Mouse (Mus musculus) activated CD4-positive, CD25-positive, alpha-beta regulatory T cell (primary cell): Measurements from ENCODE around the gene Baiap3. TPM values are rescaled to one million over a fixed set of nuclear protein-coding genes. Genes with fewer than 3 reads are reported as not detected.

Experiments used
- polyA plus RNA-seq, 2 experiments: library from polyadenylated mRNA; unstranded; fragments of 100-300 nt; shearing (Covaris generic); gene quantifications; one replicate each; pipeline ENCODE4 v1.2.1; 2017

Baiap3 gene
- polyA plus RNA-seq = 10 to 100 TPM; 19.7 to 99.3 TPM

GRCm38 (mm10) chr17:25256140-25256754 lies at the start of gene Baiap3:
Gene Baiap3, minus strand, starts transcription at chr17:25256364.

GRCm38 (mm10) chr17:25298094-25298493 lies 41.9 kb upstream of the Baiap3 start, which contains the start of gene Prss34:
Gene Prss34, plus strand, starts transcription at chr17:25298394.

DNA sequence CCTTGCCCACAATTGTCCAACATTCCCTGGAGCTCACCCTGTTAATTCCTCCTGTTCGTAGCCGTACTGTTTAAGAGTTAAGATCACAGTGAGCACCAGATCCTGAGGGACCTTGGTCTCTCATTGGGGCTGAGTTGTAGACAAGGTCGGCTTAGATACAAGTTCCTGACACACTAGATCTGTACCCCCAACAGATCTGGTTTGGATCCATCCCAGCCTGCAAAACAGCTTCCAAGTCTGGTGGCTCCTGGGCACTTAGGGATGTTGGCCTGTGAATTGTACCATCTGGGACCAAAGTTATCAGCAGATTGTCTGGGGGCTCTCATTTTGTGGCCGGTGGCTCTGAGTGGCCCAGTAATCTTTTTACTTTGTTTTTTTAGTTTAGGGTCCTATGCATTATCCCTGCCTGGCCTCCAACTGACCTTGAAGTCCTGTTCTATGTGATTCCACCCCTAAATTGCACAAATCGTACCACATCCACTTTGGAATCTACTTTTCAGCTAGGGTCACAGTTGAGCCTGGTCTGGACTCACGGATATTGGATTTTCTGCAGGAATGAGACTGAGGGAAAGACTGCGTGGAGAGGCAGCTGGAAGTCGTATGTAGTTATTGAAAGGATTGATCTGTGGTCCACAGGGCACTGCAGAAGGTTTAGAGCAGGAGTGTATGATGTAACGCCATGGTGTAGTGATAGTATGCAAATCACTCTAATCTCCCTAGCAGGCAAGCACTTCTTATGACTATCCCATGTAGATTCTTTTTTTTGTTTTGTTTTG lies 18.6 kb upstream of the Baiap3 start, which contains the start of gene Ube2i:
Gene Ube2i (minus strand): TSS at position 52 of the 776 bp plus-strand sequence.

DNA sequence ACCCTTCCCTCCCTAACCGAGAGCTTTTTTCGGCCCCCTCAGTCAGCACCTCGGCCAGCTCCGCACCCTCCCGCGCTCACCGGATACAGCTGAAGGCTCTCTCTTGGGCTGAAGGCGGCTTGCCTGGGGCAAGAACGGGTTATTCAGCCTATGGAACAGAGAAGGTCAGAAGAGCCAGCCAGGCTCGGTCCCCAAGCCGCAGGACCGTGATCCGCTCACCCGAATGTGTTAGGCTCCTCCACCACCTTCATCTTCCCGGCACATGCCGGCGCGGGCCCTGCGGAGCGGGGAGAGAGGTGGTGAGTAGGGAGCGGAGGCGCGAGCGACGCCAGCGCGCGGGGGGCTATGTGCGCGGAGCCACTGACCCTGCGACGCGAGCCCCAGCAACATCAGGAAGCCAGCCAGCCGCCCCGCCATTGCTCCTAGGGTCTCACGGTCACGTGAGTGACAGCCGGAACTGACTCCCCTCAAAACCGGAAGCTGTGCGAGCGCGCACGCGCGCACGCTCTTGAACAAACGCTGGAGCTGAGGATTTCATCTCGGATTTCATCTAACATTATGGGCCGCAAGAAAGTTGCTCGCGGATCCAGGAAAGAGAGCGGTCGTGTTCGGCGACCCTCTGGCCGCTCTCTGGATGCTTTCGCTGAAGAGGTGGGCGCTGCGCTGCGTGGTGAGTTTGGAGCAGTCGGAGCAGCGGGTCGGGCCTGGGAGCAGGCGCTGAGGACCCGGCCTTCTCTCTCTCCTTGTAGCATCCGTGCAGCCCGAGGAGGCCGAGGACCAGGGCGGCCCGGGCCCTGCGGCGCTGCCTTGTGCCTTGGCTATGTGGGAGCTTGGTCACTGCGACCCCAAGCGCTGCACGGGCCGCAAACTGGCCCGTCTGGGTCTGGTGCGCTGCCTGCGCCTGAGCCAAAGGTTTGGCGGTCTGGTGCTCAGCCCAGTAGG lies 16.2 kb downstream of the Baiap3 start, which contains the start of the genes Gnptg and Tsr3:
Gene Gnptg (minus strand): TSS at position 430 of the 942 bp plus-strand sequence.
Gene Tsr3 (plus strand): TSS at position 476 of the 942 bp plus-strand sequence.

Other genes with a start within 250 kb of the Baiap3 start
- 10 to 100 TPM in 1 of 2 experiments, 1 to 10 TPM in 1; 7.4 to 11.0 TPM for gene Cramp1l, start 240.6 kb downstream of the Baiap3 start, polyA plus RNA-seq
- gene Ift140, start 240.3 kb downstream of the Baiap3 start, polyA plus RNA-seq = 10 to 100 TPM; 13.6 to 14.1 TPM
- 1 to 10 TPM in 1 of 2 experiments, under 1 TPM in 1; 0.91 to 1.0 TPM for gene Tmem204, start 172.8 kb downstream of the Baiap3 start, polyA plus RNA-seq
- gene Telo2, start 140.4 kb downstream of the Baiap3 start, polyA plus RNA-seq = 10 to 100 TPM; 18.6 to 21.5 TPM
- gene Ptx4, start 135.6 kb downstream of the Baiap3 start, polyA plus RNA-seq = under 1 TPM in 1 of 2 experiments, not detected in 1; 0.33 TPM
- gene Clcn7, start 123.0 kb downstream of the Baiap3 start, polyA plus RNA-seq = 10 to 100 TPM; 26.5 to 27.8 TPM
- gene Ccdc154, start 93.9 kb downstream of the Baiap3 start, polyA plus RNA-seq = under 1 TPM in 1 of 2 experiments, not detected in 1; 0.14 TPM
- not detected for gene Gm38655, start 80.9 kb downstream of the Baiap3 start, polyA plus RNA-seq
- 10 to 100 TPM; 21.9 to 25.9 TPM for gene BC003965, start 71.8 kb downstream of the Baiap3 start, polyA plus RNA-seq
- gene Unkl, start 68.0 kb downstream of the Baiap3 start, polyA plus RNA-seq = 10 to 100 TPM; 15.9 to 31.9 TPM
- 100 to 1,000 TPM in 1 of 2 experiments, 10 to 100 TPM in 1; 78.6 to 103 TPM for gene Gnptg, start 16.2 kb downstream of the Baiap3 start, polyA plus RNA-seq
- 10 to 100 TPM; 65.0 to 68.1 TPM for gene Tsr3, start 16.2 kb downstream of the Baiap3 start, polyA plus RNA-seq
- 100 to 1,000 TPM; 545 to 561 TPM for gene Ube2i, start 18.3 kb upstream of the Baiap3 start, polyA plus RNA-seq
- gene Prss34, start 42.0 kb upstream of the Baiap3 start, polyA plus RNA-seq = not detected
- not detected for gene Prss28, start 52.3 kb upstream of the Baiap3 start, polyA plus RNA-seq
- gene Prss29, start 62.3 kb upstream of the Baiap3 start, polyA plus RNA-seq = not detected
- gene Tpsab1, start 89.2 kb upstream of the Baiap3 start, polyA plus RNA-seq = under 1 TPM; 0.14 to 0.34 TPM
- 1 to 10 TPM in 1 of 2 experiments, not detected in 1; 1.2 TPM for gene Tpsb2, start 109.9 kb upstream of the Baiap3 start, polyA plus RNA-seq
- gene Tpsg1, start 112.9 kb upstream of the Baiap3 start, polyA plus RNA-seq = not detected
- not detected for gene Cacna1h, start 177.4 kb upstream of the Baiap3 start, polyA plus RNA-seq
- not detected for gene Tekt4, start 198.3 kb upstream of the Baiap3 start, polyA plus RNA-seq
- gene Sstr5, start 240.9 kb upstream of the Baiap3 start, polyA plus RNA-seq = under 1 TPM in 1 of 2 experiments, not detected in 1; 0.14 TPM